Mouse (Mus musculus) T-cell, adult 2 months (primary cell): ENCODE measurements around the gene Pdilt.

ENCODE experiments used
- DNase-seq: peaks from one replicate; pipeline ENCODE4 v3.0.0; 2022; ENCODE audit warnings: low spot score

Gene Pdilt

DNA sequence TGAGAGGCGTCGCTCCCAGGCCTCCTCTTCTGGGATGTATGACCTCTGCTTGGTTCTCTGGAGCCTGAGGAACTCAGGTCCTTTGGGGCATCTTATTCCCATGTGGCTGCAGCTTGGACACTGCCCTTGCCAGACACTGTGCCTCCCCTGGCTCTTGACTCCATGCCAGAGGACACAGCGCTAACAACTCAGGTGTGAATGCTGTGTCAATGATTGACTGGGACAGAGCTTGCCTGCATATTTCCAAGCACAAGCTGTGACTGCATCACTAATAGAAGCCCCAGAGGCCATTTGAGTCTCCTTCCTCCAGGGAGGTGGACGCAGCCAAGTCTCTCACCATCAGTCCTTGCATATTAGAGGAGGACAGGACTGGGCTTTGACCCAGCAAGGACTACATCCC, 12.1 kb downstream of the Pdilt start:
- no peak for DNase-seq

- no peak for DNase-seq
Measured at GRCm38 (mm10) chr7:119490041-119490780, 33.1 kb downstream of the Pdilt start.

DNA sequence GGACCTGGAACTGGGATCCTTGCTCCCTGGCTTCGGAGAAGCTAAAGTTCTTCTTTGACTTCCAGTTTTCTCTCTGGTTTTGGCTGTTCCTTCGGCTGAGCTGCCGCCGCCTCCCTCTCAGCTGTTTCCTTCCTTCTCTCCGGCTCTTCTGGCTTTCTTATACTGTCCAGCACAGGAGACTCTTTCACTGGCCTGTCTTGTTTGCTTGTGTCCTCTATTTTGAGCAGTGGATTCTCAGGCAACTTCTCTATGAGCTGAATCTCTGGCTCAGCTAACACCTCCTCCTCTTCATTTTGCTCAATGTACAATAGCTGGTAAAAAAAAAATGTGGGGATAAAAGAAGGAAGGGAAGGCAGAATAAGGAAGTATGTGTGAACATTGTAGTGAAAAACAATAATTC, 36.6 kb downstream of the Pdilt start:
- no peak for DNase-seq

- no peak for DNase-seq
Measured at GRCm38 (mm10) chr7:119484154-119484553, 39.1 kb downstream of the Pdilt start.

DNA sequence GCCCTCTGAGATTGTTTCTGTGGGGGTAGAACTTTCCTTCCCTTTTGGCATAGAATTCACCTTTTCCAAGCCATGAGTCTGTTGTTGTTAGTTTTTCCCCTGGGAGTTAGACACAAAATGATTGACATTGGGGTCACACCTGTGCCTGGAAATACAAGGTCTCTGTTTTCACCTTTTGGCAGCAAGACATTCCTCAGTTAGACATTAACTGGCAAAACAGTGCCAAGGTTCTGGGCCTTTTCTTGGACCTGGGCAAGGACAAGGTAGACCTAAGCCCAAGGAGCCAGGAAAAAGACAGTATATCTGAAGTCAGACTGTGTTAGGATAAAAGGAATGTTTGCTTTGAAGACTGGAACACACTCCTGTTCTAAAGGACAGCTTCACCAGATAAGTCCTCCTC, 44.0 kb downstream of the Pdilt start, which contains the start of gene Umod:
TSS of gene Umod (minus strand) at position 27 of the 400 bp plus-strand sequence.
- no peak for DNase-seq

- no peak for DNase-seq
Measured at GRCm38 (mm10) chr7:119476500-119477389, 46.5 kb downstream of the Pdilt start.

DNA sequence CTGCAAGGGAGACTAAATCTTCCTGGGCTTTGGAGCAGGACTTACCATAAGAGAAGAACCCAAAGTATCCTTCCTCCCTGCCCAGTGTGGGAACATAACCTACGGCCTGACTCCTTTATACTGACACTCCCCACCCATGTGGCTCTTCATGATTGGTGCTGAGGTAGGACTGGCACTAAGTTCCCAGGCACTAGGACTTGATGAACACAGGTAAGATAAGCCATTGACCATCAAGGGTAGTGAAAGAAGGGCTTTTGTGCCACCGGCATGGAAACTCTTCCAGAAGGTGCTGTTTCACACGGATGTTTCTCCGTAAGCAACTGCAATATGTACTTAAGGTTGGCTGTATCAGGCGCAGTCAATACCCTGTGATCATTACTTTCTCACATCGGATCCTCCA, 64.1 kb downstream of the Pdilt start, which contains the start of gene Gp2:
TSS of gene Gp2 (minus strand) at position 101 of the 400 bp plus-strand sequence.
- no peak for DNase-seq

DNA sequence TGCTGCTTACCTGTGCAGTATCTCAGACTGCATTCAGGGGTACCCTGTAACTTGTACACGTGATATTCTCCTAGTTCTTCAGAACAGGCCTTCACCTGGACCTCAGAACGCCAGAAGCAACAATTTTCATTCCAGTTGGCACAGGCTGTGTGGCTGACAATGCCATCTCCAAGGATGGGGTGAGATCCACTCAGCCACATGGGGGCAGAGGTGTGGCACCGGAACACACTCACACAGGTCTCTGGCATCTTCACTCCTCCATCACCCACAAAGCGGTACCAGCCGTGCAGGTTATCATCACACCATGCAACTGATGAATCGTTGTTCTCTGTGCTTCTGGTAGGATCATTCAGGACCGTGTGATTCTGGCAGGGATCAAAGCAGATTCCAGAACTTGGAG, 69.1 kb downstream of the Pdilt start:
- DNase-seq: no peak

DNA sequence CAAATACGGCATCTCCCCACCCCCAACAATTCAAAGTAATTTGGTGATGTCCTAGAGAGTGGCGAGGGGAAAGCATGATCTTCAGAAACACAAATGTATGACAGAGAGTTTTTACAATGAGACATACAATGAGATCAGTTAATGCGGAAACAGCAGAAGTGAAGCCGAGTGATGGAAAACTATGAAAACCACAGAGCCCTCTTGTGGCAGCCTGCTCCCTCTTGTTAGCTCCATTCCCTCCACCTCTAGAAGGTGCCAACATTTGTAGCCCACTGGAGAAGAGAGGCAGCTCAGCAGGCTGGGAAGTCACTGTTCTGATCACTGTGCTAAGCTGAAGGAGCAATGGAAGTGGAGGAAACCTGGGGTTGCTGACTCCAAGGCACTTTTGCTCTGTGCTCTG, 79.4 kb downstream of the Pdilt start:
- no peak for DNase-seq

GRCm38 (mm10) chr7:119441938-119442337, 81.4 kb downstream of the Pdilt start:
- no peak for DNase-seq
